Mouse (Mus musculus) layer of hippocampus, adult 9-10 months (tissue): ENCODE results near the gene Tbc1d4.

ENCODE experiments used
- DNase-seq: peaks from one replicate; pipeline ENCODE4 v3.0.0; 2022; ENCODE audit warnings: low spot score

Gene Tbc1d4

DNA sequence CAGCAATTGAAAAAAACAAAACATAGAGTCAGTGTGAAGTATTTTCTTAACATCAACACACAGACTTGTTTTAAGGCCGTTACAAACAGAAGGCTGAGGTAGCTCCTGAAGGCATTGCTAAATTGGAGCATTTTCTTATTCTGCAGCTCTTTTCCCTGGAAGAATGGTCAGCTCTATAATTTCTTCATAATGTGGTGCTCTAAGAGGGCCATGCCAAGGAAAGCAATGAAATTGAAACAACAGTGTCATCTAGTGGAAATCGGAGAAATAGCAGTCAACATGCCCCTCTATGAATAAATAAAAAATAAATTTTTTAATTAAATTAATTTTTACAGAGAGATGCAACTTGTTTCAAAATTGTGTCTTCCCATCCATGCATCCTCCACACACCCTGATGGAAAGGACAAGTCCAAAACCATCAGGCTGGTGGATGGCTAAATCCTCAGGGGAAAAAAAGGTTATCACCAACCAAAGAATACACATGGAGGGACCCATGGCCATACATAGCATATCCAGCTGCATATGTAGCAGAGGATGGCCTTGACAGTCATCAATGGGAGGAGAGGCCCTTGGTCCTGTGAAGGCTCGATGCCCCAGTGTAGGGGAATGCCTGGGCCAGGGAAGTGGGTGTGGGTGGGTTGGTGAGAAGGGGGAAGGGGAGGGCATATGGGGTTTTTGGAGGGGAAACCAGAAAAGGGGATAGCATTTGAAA is 180.0 kb downstream of the Tbc1d4 start:
- peak; percentile 29 for DNase-seq

DNA sequence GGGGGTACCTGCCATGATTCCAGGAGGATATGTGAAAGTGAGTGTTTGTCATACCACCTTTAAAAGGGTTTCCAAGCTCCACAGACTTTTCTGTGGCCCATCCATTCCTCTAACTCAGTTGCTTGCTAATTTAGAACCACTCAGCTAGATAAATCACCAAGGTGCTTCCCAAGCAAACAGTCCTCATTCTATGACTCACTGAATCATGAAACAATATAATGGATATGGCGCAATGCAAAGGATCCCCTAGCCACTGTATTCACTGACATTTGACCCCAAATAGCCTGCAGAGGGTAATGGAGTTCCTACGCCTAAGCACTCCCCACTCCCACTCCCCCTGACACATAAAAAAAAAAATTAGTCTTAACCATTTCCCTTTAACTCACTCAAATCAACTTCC is 191.3 kb downstream of the Tbc1d4 start:
- no peak for DNase-seq
